Mouse (Mus musculus) adrenal gland, postnatal 10 days (tissue): ENCODE data around the gene Pold1. TPM values are rescaled to one million over a fixed set of nuclear protein-coding genes. Genes with fewer than 3 reads are reported as not detected.

ENCODE experiments used
- DNase-seq: peaks from one replicate; pipeline ENCODE4 v3.0.0; 2021; ENCODE audit warnings: mixed read lengths
- microRNA-seq: library from miRNA; unstranded; fragments of <30 nt; microRNA quantifications from one replicate; pipeline ENCODE4 v1.2.0, GENCODE M21; 2021
- total RNA-seq, 2 experiments: library from RNA; stranded (reverse); gene quantifications; 2 replicates each; pipeline ENCODE4 v1.2.3; 2021

The Pold1 gene
- total RNA-seq, 2 experiments from 2014 or later: 20.6 to 30.7 TPM

- DNase-seq: peak; percentile 82
These were observed 63.6 kb downstream of the Pold1 start for GRCm38 (mm10) chr7:44484841-44485571.

- no peak for DNase-seq
These were observed 64.5 kb downstream of the Pold1 start for GRCm38 (mm10) chr7:44484109-44484508.

- no peak for DNase-seq
These were observed 65.7 kb downstream of the Pold1 start for GRCm38 (mm10) chr7:44482836-44483435.

Small RNA genes lying within 50 kb of the gene (microRNA-seq; reads per million reads assigned to microRNA genes)
- gene Mir7053: not detected

Other genes with a start within 250 kb of the Pold1 start
- 1 to 10 TPM; 4.2 to 5.4 TPM for gene Clec11a, start 241.9 kb downstream of the Pold1 start, total RNA-seq
- 1 to 10 TPM; 4.3 to 6.3 TPM for gene Shank1, start 238.6 kb downstream of the Pold1 start, total RNA-seq
- gene Syt3, start 164.7 kb downstream of the Pold1 start, total RNA-seq: 1 to 10 TPM; 2.5 to 4.2 TPM
- gene 1700008O03Rik, start 163.0 kb downstream of the Pold1 start, total RNA-seq: 1 to 10 TPM in 1 of 2 experiments, under 1 TPM in 1; 0.57 to 1.4 TPM
- gene Lrrc4b, start 119.8 kb downstream of the Pold1 start, total RNA-seq: 10 to 100 TPM in 1 of 2 experiments, 1 to 10 TPM in 1; 5.5 to 10.0 TPM
- gene Aspdh, start 83.5 kb downstream of the Pold1 start, total RNA-seq: 10 to 100 TPM in 1 of 2 experiments, 1 to 10 TPM in 1; 8.4 to 14.5 TPM
- gene Josd2, start 80.9 kb downstream of the Pold1 start, total RNA-seq: 10 to 100 TPM; 42.2 to 52.0 TPM
- 10 to 100 TPM; 88.8 to 91.1 TPM for gene Emc10, start 52.3 kb downstream of the Pold1 start, total RNA-seq
- 10 to 100 TPM; 12.4 to 16.0 TPM for gene Fam71e1, start 52.3 kb downstream of the Pold1 start, total RNA-seq
- 10 to 100 TPM; 31.9 to 40.8 TPM for gene Mybpc2, start 24.2 kb downstream of the Pold1 start, total RNA-seq
- 1 to 10 TPM; 6.5 to 7.3 TPM for gene Spib, start 16.8 kb downstream of the Pold1 start, total RNA-seq
- 10 to 100 TPM; 90.7 to 91.0 TPM for gene Nr1h2, start 5.1 kb upstream of the Pold1 start, total RNA-seq
- gene Napsa, start 23.5 kb upstream of the Pold1 start, total RNA-seq: 1 to 10 TPM; 3.2 to 3.9 TPM
- gene Kcnc3, start 41.8 kb upstream of the Pold1 start, total RNA-seq: 1 to 10 TPM; 4.7 to 4.8 TPM
- 1 to 10 TPM; 5.5 to 9.8 TPM for gene Myh14, start 122.0 kb upstream of the Pold1 start, total RNA-seq
- not detected for gene Izumo2, start 159.9 kb upstream of the Pold1 start, total RNA-seq
- 10 to 100 TPM; 34.3 to 40.2 TPM for gene Vrk3, start 199.6 kb upstream of the Pold1 start, total RNA-seq
- gene Zfp473, start 202.2 kb upstream of the Pold1 start, total RNA-seq: under 1 TPM; 0.33 to 0.45 TPM